Mouse (Mus musculus) limb, embryonic 14.5 days (tissue): ENCODE measurements at regions not wholly inside any gene's neighbourhood (a gene's known extent, or its start where the extent isn't known, plus 50 kb on each side); places are given as distances from the start of the nearest gene placed in this dataset.

Experiments
- ATAC-seq: fragments of 200-750 bp; cut with Nextera tagmentation; 2 replicates; pipeline ENCODE4 v1.8.0; 2017; ENCODE audit warnings: low read depth, moderate number of reproducible peaks, moderate TSS enrichment; ENCODE audit not compliant: low FRiP score
- DNase-seq: peaks from one replicate; pipeline ENCODE4 v3.0.0-alpha.2; 2015; ENCODE audit warnings: low spot score
- H3K27ac ChIP-seq: fragments of 300-500 bp; sonication (generic); replicated peaks from 2 replicates; pipeline ENCODE4 v1.5.1; 2014; ENCODE audit warnings: low read depth, mild to moderate bottlenecking, low read length, moderate library complexity, mixed read lengths
- H3K27me3 ChIP-seq: fragments of 300-500 bp; sonication (generic); 2 replicates; pipeline ENCODE4 v1.6.1; 2014; ENCODE audit warnings: low read length, mixed read lengths; ENCODE audit not compliant: control insufficient read depth, insufficient read depth
- H3K36me3 ChIP-seq: fragments of 300-500 bp; sonication (generic); 2 replicates; pipeline ENCODE4 v1.6.1; 2014; ENCODE audit warnings: mild to moderate bottlenecking, low read length, moderate library complexity, mixed read lengths; ENCODE audit not compliant: control insufficient read depth, insufficient read depth
- H3K4me1 ChIP-seq: fragments of 300-500 bp; sonication (generic); 2 replicates; pipeline ENCODE4 v1.6.1; 2014; ENCODE audit warnings: antibody characterized with exemption, low read length, mixed read lengths; ENCODE audit not compliant: control insufficient read depth, insufficient read depth
- H3K4me2 ChIP-seq: fragments of 300-500 bp; sonication (generic); replicated peaks from 2 replicates; pipeline ENCODE4 v1.6.1; 2014; ENCODE audit warnings: low read depth, mild to moderate bottlenecking, low read length, moderate library complexity; ENCODE audit not compliant: severe bottlenecking
- H3K4me3 ChIP-seq: fragments of 300-500 bp; sonication (generic); replicated peaks from 2 replicates; pipeline ENCODE4 v1.5.1; 2014; ENCODE audit warnings: low read length
- H3K9ac ChIP-seq: fragments of 300-500 bp; sonication (generic); 2 replicates; pipeline ENCODE4 v1.6.1; 2014; ENCODE audit warnings: mild to moderate bottlenecking, low read depth, low read length, moderate library complexity; ENCODE audit not compliant: severe bottlenecking
- H3K9me3 ChIP-seq: fragments of 300-500 bp; sonication (generic); 2 replicates; pipeline ENCODE4 v1.6.1; 2016; ENCODE audit warnings: low read length; ENCODE audit not compliant: control insufficient read depth
- POLR2A ChIP-seq: fragments of 200-500 bp; IDR thresholded peaks from 2 replicates; pipeline ENCODE4 v1.8.0; 2012; ENCODE audit warnings: inconsistent platforms, mild to moderate bottlenecking, moderate library complexity, borderline replicate concordance; ENCODE audit not compliant: insufficient read depth, insufficient read length; ENCODE audit errors: extremely low read depth
- WGBS: fragments of 180-500 bp; shearing (Covaris S2); extraction: QIAGEN DNeasy Blood & Tissue Kit; methylation state at CpG from one replicate; pipeline ENCODE4 v1.1.7; 2014; 5-methylcytosine and 5-hydroxymethylcytosine counted together

GRCm38 (mm10) chr3:19426130-19426556 lies 202.3 kb downstream of the 1700064H15Rik start:
- H3K4me2 ChIP-seq: no peak overlapping the region
- H3K9ac ChIP-seq: no peak overlapping the region
- no peaks in the 10 kb centered on the region for H3K9me3 ChIP-seq
- peak overlapping the region; percentile 69 for H3K27ac ChIP-seq
- no peak overlapping the region for H3K4me3 ChIP-seq
- peak; percentile 82 for DNase-seq
- peak; percentile 89 for ATAC-seq
- no peaks in the 10 kb centered on the region for H3K27me3 ChIP-seq
- WGBS: 36% methylated on average over 1 of the region's 1 CpGs
- H3K36me3 ChIP-seq: no peaks in the 10 kb centered on the region
- peaks cover 12% of the 10 kb centered on the region for H3K4me1 ChIP-seq
- TF ChIP-seq POLR2A: no peak

- Histone ChIP-seq H3K4me3 (no peak overlapping the region), H3K27ac (peak overlapping the region; percentile 69), H3K36me3 (no peaks in the 10 kb centered on the region), H3K27me3 (no peaks in the 10 kb centered on the region), H3K9me3 (no peaks in the 10 kb centered on the region), H3K4me1 (peaks cover 12% of the 10 kb centered on the region), H3K4me2 (no peak overlapping the region), H3K9ac (no peak overlapping the region)
- no peak for ATAC-seq
- DNase-seq: no peak
- TF ChIP-seq POLR2A: no peak
- 92% methylated on average over 1 of the region's 1 CpGs for WGBS
These were observed 203.2 kb downstream of the 1700064H15Rik start for GRCm38 (mm10) chr3:19425322-19425721.

GRCm38 (mm10) chr3:19424384-19424783 lies 204.1 kb downstream of the 1700064H15Rik start:
- H3K4me3 ChIP-seq: no peak overlapping the region

GRCm38 (mm10) chr3:19421430-19421944 lies 207.0 kb downstream of the 1700064H15Rik start:
- DNase-seq (no peak), ATAC-seq (no peak)
- TF ChIP-seq POLR2A: no peak
- no peaks in the 10 kb centered on the region for H3K27me3 ChIP-seq
- H3K9me3 ChIP-seq: no peaks in the 10 kb centered on the region
- WGBS: 88% methylated on average over 1 of the region's 1 CpGs
- H3K4me3 ChIP-seq: no peak overlapping the region
- no peak overlapping the region for H3K9ac ChIP-seq
- H3K36me3 ChIP-seq: no peaks in the 10 kb centered on the region
- peaks cover 8% of the 10 kb centered on the region for H3K4me1 ChIP-seq
- no peak overlapping the region for H3K27ac ChIP-seq
- no peak overlapping the region for H3K4me2 ChIP-seq

More at GRCm38 (mm10) chr3:19424384-19424783, 204.1 kb downstream of the 1700064H15Rik start:
- ATAC-seq (no peak), DNase-seq (no peak)
- peaks cover 12% of the 10 kb centered on the region for H3K4me1 ChIP-seq
- no peaks in the 10 kb centered on the region for H3K36me3 ChIP-seq
- H3K27ac ChIP-seq: no peak overlapping the region
- H3K9me3 ChIP-seq: no peaks in the 10 kb centered on the region
- TF ChIP-seq POLR2A: no peak
- no peak overlapping the region for H3K4me2 ChIP-seq
- H3K27me3 ChIP-seq: no peaks in the 10 kb centered on the region
- no peak overlapping the region for H3K9ac ChIP-seq

- Histone ChIP-seq H3K4me3 (no peak overlapping the region), H3K27ac (no peak overlapping the region), H3K9me3 (no peaks in the 10 kb centered on the region), H3K27me3 (no peaks in the 10 kb centered on the region), H3K4me1 (0 out of 2 replicates have a peak, but pooled peaks cover 3% of the 10 kb centered on the region), H3K9ac (no peak overlapping the region), H3K36me3 (no peaks in the 10 kb centered on the region), H3K4me2 (no peak overlapping the region)
- TF ChIP-seq POLR2A: no peak
- no peak for ATAC-seq
- 97% methylated on average over 5 of the region's 5 CpGs for WGBS
- DNase-seq: no peak
These were observed 207.6 kb downstream of the 1700064H15Rik start for GRCm38 (mm10) chr3:19420912-19421311.
